Mouse (Mus musculus) cerebellum, postnatal 14 days (tissue): ENCODE measurements around the gene Pamr1.

Experiments
- DNase-seq, 2 experiments: peaks; one replicate each; pipeline ENCODE4 v3.0.0; 2021; ENCODE audit warnings: mixed read lengths in 2 of 2

The Pamr1 gene

GRCm38 (mm10) chr2:102549611-102550266 is at the start of gene Pamr1:
Gene Pamr1, plus strand, starts transcription at chr2:102550012.
- DNase-seq, result peak; percentile 29 to 56

DNA sequence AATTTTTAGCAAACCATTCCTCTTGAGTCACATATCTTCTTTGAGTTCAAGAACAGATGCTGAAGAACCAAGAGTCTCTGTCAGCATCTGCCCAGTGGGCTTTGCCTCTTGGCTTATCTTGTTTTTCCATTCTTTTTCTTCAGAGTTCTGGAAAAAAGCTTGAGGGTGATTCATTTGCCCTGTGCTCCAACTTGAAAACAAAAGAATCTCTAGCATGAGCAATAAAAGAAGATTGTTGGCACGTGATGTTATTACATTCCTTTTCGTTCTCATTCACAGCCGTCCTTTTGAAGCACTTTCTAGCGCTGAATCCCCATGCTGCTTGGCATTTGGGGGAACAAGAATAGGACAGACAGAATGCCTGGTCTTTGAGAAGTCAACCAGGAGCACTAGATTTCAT is 42.2 kb upstream of the Pamr1 start:
- DNase-seq, result no peak

DNA sequence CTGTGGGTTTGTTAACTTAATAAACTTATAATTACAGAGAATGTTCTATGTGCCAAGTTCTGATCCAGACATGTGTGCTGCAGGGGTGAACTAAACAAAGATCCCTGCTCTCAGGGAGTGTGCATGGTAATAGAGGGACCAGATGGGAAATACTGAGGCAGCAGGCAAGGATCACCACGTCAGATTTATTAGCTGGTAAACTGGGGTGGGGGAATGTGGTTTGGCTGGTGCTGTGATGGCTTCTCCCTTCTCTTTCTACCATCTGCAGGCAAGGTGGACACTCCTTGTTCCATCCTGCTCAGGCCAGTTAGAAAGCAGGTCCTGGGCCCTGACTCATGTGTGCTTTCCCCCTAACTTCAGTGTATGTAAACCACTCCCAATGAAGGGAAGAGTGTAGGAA is 41.7 kb upstream of the Pamr1 start:
- DNase-seq, result no peak

- DNase-seq, result no peak
These were observed 29.9 kb upstream of the Pamr1 start for GRCm38 (mm10) chr2:102519956-102520355.

GRCm38 (mm10) chr2:102527563-102527962 is 22.2 kb upstream of the Pamr1 start:
- no peak for DNase-seq

DNA sequence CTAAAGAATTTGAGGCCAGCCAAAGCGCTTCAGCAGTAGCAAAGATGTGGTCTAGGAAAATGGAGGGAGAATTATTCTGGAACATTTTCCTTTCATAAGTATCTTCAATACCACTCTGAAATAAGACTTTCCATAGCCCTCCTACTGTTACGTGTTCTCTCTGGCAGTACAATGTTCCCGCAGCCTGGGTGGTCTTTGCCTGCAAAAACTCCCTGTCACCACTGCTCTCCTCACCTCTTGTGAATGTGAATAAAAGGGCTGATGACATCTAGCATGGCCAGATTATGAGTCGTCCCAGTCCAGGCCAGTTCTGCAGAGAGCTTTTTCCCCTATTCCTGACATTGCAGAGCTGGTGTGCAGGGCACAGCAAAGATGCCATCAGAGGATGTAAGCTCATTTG is 16.4 kb upstream of the Pamr1 start:
- DNase-seq, result no peak

DNA sequence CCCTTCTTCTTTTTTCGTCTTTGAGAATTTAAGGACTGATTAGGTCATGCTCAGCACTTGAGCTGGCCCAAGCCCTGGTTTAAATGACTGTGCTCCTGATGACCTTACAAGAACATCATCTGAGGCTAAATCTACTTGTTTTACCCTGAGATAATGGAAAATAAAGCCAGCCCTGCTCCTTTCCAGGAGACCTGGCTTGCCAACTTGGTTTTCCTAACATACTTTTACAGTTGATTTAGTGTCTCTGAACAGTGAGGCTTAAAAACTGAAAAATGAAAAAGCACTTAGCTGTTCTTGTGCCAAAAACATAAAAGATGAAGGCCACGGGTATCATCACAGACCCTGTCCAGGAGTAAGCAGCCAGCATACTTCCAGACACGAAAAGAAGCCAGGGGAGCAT is 13.0 kb upstream of the Pamr1 start:
- DNase-seq, result no peak

- DNase-seq, result peak in 1 of 2 experiments; percentile 9
These were observed 9.2 kb upstream of the Pamr1 start for GRCm38 (mm10) chr2:102540438-102541230.

- peak; percentile 18 to 20 for DNase-seq
These were observed 8.2 kb upstream of the Pamr1 start for GRCm38 (mm10) chr2:102541404-102542125.

GRCm38 (mm10) chr2:102543961-102544719 is 5.7 kb upstream of the Pamr1 start:
- peak in 1 of 2 experiments; percentile 8 for DNase-seq

GRCm38 (mm10) chr2:102550910-102551582 is 1.2 kb downstream of the Pamr1 start:
- DNase-seq, result peak in 1 of 2 experiments; percentile 4

DNA sequence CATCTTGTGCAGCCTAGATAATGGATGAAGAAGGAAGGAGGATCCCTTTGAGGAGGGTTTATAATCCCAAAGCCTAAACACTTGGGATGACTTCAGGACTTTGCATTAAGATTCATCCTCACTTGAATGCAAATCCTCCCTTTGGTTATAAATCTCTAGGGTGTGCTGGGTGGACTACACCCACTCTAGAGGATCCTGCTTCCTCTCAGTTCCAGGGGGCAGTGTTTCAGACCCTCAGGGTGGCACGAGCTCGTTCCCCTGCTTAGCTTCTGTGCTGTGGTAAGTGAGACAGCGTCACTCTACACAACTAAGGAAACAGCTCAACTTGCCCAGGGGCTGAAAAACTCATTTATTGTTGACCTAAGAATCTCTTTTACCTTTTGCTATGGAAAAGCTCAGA is 1.8 kb downstream of the Pamr1 start:
- no peak for DNase-seq

DNA sequence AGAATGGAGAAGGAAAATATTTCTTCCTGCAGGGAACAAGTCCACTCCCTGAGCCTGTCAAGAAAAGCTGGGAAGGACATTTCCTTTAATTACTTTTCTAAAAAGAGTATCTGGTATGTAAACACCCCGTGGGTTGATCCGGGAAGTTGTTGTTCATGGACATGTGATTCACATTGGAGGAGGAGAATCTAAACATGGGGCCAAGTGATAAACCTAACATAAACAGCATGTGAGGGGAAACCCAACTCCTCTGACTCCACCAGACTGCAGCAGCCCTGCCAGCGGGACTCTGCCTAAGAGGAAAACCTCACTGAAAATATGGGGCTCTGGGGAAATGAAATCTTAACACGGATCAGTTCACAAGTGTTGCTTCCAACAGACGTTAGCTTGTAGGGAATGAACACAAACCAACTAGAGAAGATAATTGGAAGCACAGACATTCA is 2.3 kb downstream of the Pamr1 start:
- no peak for DNase-seq

DNA sequence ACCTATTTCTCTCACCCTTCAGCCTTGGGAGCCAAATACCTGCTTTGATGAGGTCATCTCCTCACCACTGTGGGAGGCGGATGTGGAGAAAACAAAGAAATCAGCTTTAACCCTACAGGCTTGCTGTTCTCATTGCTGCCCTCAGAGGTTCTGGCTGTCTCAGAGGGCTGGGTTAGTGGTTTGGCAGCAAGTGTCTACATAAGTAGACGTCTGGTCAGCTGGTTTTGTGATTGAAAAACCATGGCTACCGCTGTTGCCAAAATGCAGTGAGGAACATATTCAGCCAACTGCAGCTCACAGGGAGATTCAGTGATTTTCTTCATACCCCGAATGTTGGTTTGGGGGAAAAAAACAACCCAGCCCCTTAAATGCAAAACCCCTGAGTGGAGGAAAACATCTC is 7.3 kb downstream of the Pamr1 start:
- DNase-seq, result no peak

- no peak for DNase-seq
These were observed 9.2 kb downstream of the Pamr1 start for GRCm38 (mm10) chr2:102558965-102559364.

DNA sequence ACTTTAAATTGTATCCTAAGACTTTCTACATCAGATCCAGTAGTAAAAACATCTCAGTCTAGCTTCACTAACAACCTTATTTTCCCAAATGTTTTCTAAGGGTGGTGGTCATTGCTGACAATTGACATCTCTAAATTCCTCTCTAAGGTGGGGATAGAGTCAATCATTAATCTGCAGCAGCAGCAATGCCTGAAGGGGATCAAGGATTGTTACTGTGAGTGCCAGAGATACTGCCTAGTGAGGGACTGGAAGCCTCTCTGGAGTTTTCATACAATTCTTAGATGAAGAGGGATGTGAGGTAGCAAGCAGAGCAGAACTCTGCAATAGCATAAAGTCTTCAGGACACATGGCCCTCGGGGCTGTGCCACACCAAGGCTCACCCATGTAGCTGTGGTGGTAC is 14.0 kb downstream of the Pamr1 start:
- DNase-seq, result no peak

DNA sequence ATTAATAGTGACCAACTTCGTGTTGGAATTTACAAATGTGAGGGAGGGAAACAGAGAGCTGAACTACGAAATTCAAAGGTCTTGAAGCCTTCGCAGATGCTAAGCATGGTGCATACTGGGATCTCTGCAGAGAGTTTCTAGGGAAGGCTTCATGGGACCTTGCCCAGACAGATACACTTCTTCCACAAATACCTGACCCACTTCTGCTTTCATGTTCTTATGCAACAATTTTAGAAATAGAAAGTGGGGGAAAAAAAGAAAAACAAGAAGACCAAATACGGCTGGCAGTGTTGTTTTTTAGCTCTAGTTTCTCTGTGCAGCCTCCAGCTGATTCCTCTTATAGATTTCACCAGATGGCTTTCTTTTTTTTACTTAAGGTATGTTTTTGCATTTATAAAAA is 29.4 kb downstream of the Pamr1 start:
- no peak for DNase-seq

- peak; percentile 60 to 65 for DNase-seq
These were observed 40.2 kb downstream of the Pamr1 start for GRCm38 (mm10) chr2:102589977-102590376.

DNA sequence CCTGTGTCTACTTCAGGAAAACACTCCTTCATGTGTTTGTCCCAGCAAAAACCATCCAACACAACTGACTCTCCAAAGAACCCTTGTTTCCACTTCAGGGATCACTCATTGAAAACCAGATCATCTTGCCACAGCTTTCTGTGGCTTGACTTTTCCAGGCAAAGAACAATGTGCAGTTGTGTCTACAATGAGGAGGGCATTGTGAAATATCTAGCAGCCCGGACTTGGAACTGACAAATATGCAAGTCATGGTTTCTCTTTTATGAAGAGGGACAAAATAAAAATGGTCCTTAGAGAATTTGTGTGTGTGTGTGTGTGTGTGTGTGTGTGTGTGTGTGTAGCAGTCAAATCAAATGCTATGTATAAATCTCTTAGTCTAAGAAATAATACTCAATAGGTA is 44.7 kb downstream of the Pamr1 start:
- no peak for DNase-seq

GRCm38 (mm10) chr2:102595395-102596130 is 45.8 kb downstream of the Pamr1 start:
- no peak for DNase-seq

DNA sequence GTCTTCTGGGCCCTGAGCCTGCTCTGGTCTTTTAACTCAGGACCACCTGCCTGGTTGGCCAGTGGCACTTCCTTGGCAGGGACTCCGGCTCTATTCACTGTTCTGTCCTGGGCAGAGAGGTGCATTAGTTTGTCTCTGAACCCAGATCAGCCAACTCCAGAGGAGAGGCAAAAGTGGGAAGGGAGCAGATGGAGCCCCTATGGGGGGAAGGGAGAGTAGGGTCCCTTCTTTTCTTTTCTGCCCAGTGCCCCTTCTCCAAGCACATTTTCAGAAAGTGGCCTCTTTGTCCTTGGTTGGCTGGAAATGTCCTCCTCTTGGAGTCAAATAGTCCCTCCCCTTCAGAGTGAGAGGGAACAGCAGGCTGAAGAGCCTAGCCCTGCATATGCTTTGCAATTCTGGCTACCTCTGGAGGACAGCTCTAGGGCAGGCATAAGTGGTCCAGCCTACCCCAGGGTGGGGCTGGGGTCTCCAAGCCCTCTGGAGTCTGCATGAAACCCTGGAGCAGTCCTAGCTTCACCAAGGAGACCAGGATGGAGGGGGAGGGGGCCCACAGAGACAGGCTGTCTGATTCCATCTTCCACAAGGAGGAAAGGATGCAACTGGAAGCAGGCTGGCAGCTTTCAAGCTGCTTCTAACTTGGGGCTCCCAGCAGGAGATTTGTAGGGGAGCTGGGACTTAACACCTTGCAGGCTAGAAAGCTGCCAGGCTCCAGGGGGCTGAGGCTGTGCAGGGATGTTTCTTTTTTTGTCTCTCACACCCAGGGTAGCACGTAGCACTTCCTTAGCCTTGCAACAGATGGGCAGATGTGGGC is 49.3 kb downstream of the Pamr1 start:
- DNase-seq, result peak; percentile 50 to 55
